In the genomic region with DNA sequence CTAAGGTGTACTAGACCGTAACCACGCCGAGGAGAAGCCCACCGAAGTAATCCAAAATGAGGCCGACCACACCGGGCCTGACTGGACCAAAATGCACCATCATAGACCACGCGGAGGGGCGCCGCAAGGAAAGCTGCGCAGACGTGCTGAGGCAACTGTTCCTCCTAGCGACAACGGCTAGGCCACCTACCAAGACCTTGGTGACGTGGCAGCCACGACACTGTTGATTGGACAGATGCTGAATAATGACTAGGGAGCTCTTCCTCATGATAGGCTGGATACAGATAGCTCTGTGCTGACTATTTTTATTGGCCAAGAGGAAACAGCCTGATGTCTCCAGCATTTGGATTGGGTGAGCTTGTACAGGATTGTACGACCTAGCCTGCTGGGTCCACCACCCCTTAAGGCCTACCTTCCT, we compare ENCODE assay signal across 8 mouse cellular contexts.
DNase-seq lines count a peak whose midpoint lies in the region; ATAC-seq and TF ChIP-seq lines count a peak whose summit lies in the region.

No protein-coding gene starts in this region.

- H3K4me3 ChIP-seq in embryonic facial prominence, embryonic 14.5 days (ENCODE audit: low read depth, low read length): peak overlapping the region; percentile 54
- peak overlapping the region; percentile 63 for H3K4me3 ChIP-seq in heart, adult 2 months
- H3K4me3 ChIP-seq in limb, embryonic 13.5 days: peak overlapping the region; percentile 62
- H3K4me3 ChIP-seq in midbrain, embryonic 16.5 days (ENCODE audit: low read depth, low read length): peak overlapping the region; percentile 55

- intact Hi-C loops in heart, adult 2 months (cut with DNase I): loop anchor here (5.0 kb wide), 2 partner anchors 59 to 166 kb away; a partner anchor contains a TSS

- 43% methylated on average over 17 of the region's 17 CpGs for WGBS in embryonic facial prominence, embryonic 14.5 days
- 50% methylated on average over 17 of the region's 17 CpGs for WGBS in heart, adult 2 months
- WGBS in limb, embryonic 13.5 days: 43% methylated on average over 17 of the region's 17 CpGs
- 46% methylated on average over 17 of the region's 17 CpGs for WGBS in midbrain, embryonic 16.5 days

- peak overlapping the region; percentile 60 for H3K4me2 ChIP-seq in embryonic facial prominence, embryonic 14.5 days (ENCODE audit: low read depth, low read length)
- H3K4me2 ChIP-seq in limb, embryonic 13.5 days (replicated peaks): peak overlapping the region; percentile 68
- H3K4me2 ChIP-seq in midbrain, embryonic 16.5 days (ENCODE audit: low read length): peak overlapping the region; percentile 59

- no peaks in the 10 kb centered on the region for H3K27me3 ChIP-seq in embryonic facial prominence, embryonic 14.5 days (replicated peaks; ENCODE audit: control insufficient read depth, insufficient read depth, low read length)
- no peaks in the 10 kb centered on the region for H3K27me3 ChIP-seq in heart, adult 2 months (ENCODE audit: control insufficient read depth, insufficient read depth, low read length)
- no peaks in the 10 kb centered on the region for H3K27me3 ChIP-seq in limb, embryonic 13.5 days
- H3K27me3 ChIP-seq in midbrain, embryonic 16.5 days (ENCODE audit: control insufficient read depth, insufficient read depth, low read depth, low read length): no peaks in the 10 kb centered on the region

- H3K4me1 ChIP-seq in embryonic facial prominence, embryonic 14.5 days (ENCODE audit: control insufficient read depth, insufficient read depth, low read length): peaks cover 35% of the 10 kb centered on the region
- peaks cover 1% of the 10 kb centered on the region; the same call in 1 of the 2 replicates for H3K4me1 ChIP-seq in heart, adult 2 months (ENCODE audit: control insufficient read depth, insufficient read depth, low read length)
- peaks cover 34% of the 10 kb centered on the region for H3K4me1 ChIP-seq in limb, embryonic 13.5 days
- H3K4me1 ChIP-seq in midbrain, embryonic 16.5 days (ENCODE audit: control insufficient read depth, insufficient read depth, low read length): no peaks in the 10 kb centered on the region

- H3K27ac ChIP-seq in embryonic facial prominence, embryonic 14.5 days (replicated peaks; ENCODE audit: low read depth, low read length): peak overlapping the region; percentile 87
- H3K27ac ChIP-seq in heart, adult 2 months: peak overlapping the region; percentile 74
- H3K27ac ChIP-seq in limb, embryonic 13.5 days: peak overlapping the region; percentile 85
- H3K27ac ChIP-seq in midbrain, embryonic 16.5 days (ENCODE audit: low read length): peak overlapping the region; percentile 75

- H3K9me3 ChIP-seq in embryonic facial prominence, embryonic 14.5 days (ENCODE audit: control insufficient read depth, low read length): peaks cover 23% of the 10 kb centered on the region
- peaks cover 20% of the 10 kb centered on the region for H3K9me3 ChIP-seq in limb, embryonic 13.5 days
- peaks cover 3% of the 10 kb centered on the region; the same call in 1 of the 2 replicates for H3K9me3 ChIP-seq in midbrain, embryonic 16.5 days (replicated peaks; ENCODE audit: control insufficient read depth, low read length, poor library complexity, severe bottlenecking)

- H3K79me2 ChIP-seq in heart, adult 2 months (replicated peaks; ENCODE audit: control insufficient read depth, insufficient read depth, low read length): peaks cover 3% of the 10 kb centered on the region

- peak overlapping the region; percentile 69 for H3K9ac ChIP-seq in embryonic facial prominence, embryonic 14.5 days (ENCODE audit: low read depth, low read length)
- peak overlapping the region; percentile 30 for H3K9ac ChIP-seq in heart, adult 2 months (ENCODE audit: low read depth, low read length)
- H3K9ac ChIP-seq in limb, embryonic 13.5 days: peak overlapping the region; percentile 79
- H3K9ac ChIP-seq in midbrain, embryonic 16.5 days (ENCODE audit: low read depth, low read length): peak overlapping the region; percentile 63

- no peaks in the 10 kb centered on the region for H3K36me3 ChIP-seq in embryonic facial prominence, embryonic 14.5 days (ENCODE audit: control insufficient read depth, insufficient read depth, low read length)
- no peaks in the 10 kb centered on the region for H3K36me3 ChIP-seq in heart, adult 2 months (ENCODE audit: control insufficient read depth, insufficient read depth, low read length)
- H3K36me3 ChIP-seq in limb, embryonic 13.5 days: no peaks in the 10 kb centered on the region
- no peaks in the 10 kb centered on the region for H3K36me3 ChIP-seq in midbrain, embryonic 16.5 days (ENCODE audit: control insufficient read depth, insufficient read depth, low read length)

- peak; percentile 98 for DNase-seq in 3T3-L1 (ENCODE audit: low read depth, low spot score)
- peak; percentile 46 to 61 for DNase-seq in adrenal gland, postnatal 4 days (ENCODE audit: low spot score in 2 of 2)
- peak; percentile 98 for DNase-seq in embryonic facial prominence, embryonic 14.5 days (ENCODE audit: low spot score)
- DNase-seq in heart, adult 2 months: peak; percentile 83 to 92
- peak; percentile 97 for DNase-seq in kidney, adult 8-10 months
- peak; percentile 78 to 86 for DNase-seq in spleen, postnatal 10 days (ENCODE audit: low spot score in 2 of 2)

- peak; percentile 10; the same call in 1 of the 2 replicates for TF ChIP-seq CTCF in heart, adult 2 months (IDR thresholded peaks at IDR 0.05)

- no peak for TF ChIP-seq EP300 in heart, adult 2 months (IDR thresholded peaks at IDR 0.05; ENCODE audit: insufficient read depth, low read depth, low read length)

- peak; percentile 95 for ATAC-seq in embryonic facial prominence, embryonic 14.5 days (ENCODE audit: low read depth)
- ATAC-seq in limb, embryonic 13.5 days (ENCODE audit: low FRiP score, low read depth): peak; percentile 92
- peak; percentile 98 for ATAC-seq in midbrain, embryonic 16.5 days

- TF ChIP-seq POLR2A in heart, adult 2 months (IDR thresholded peaks at IDR 0.05; ENCODE audit: insufficient read depth, low read depth, low read length): peak; percentile 96

Comparison
In these comparisons a context has a peak if more than half of its experiments do, and no peak if none do; other contexts are left out.
1. Peak in every context shown above with its lines: DNase-seq, ATAC-seq, H3K4me3 ChIP-seq and H3K27ac ChIP-seq.